Mouse (Mus musculus) natural killer cell, adult 2 months (primary cell): Measurements from ENCODE around the gene Fasn.

ENCODE experiments used
- DNase-seq, 2 experiments: peaks; one replicate each; pipeline ENCODE4 v3.0.0; 2022; ENCODE audit warnings: low spot score in 2 of 2

Gene Fasn

GRCm38 (mm10) chr11:120761811-120762671 lies 62.3 kb downstream of the Fasn start:
- DNase-seq = no peak

DNA sequence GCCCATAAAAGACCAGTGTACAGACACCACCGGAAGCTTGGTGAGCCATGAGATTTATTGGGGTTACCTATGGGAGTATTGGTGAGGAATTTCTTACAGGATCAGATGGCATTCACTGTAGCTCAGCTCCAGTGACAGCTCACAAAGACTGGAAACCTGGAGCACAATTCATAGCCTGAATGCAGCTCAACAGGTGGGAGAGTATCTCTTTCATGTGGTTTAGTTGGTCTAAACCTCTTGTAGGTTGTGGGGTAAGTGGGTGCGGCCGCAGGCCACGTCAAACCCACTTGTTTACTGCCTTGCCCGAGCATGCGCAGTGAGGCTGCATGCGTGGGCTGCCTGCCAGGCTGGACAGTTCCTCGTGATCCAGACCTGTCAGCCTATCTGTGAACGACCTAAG lies 64.1 kb downstream of the Fasn start:
- DNase-seq = peak; percentile 27 to 45
